Mouse (Mus musculus): ENCODE data around the gene Olfr1295.

The Olfr1295 gene

DNA sequence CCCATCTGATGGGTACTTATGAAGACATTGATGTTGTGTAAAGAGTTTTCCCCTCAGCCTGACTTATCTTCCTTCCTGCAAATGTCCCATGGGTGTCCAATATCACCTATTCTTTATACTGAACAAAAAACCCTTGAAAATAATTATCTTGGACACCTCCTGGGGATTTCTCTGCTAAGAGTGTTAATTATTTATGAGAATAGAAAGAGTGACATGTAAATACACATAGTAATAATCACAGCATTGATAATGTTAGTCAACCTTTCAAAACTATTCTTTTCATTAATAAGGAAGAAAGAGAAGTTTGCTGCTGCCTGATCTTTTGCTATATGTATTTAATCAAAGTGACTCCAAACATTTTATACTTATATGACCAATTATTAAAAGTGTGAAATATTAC is at the start of gene Olfr1295:
Gene Olfr1295, minus strand, starts transcription at position 101 of the 400 bp plus-strand sequence.
- no peak for DNase-seq

DNA sequence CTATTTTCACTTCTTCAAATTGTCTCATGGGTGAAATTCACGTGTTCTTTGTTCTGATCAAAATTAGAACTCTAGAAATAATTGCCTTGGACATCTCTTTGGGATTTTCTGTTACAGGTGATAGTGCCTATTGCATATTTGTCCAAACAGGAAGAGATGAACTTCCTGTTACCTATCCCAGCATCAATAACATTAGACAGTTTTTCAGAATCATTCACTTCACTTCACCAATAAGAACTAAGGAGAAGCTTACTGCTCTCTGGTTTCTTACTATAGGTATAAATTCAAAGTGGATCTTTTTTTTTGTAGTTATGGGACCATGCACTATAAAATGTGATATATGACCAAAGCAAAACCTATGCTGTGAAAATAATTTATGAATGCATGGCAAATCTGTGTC is 29.3 kb downstream of the Olfr1295 start, which contains the start of gene Olfr1294:
Gene Olfr1294, minus strand, starts transcription at position 101 of the 400 bp plus-strand sequence.
- no peak for DNase-seq

DNA sequence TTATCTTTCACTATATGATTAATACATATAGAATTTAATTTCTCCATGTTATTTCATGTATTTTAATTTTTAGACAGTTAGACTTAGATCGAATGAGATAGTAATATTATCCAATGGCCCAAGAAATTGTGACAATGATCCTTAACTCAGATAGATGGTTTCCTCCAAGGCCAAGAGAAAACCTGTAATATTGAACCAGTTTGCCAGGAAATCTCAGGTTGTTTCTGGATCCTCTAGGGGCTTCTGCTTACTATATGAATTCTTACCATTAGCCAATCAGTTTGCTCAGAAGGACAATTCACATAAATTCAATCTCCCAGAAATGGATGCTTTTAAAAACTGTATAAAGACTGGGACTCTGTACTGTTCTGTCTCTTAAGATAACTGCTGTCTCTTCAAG is 44.6 kb downstream of the Olfr1295 start, which contains the start of gene Olfr1293-ps:
Gene Olfr1293-ps, plus strand, starts transcription at position 301 of the 400 bp plus-strand sequence.
- DNase-seq = no peak

DNA sequence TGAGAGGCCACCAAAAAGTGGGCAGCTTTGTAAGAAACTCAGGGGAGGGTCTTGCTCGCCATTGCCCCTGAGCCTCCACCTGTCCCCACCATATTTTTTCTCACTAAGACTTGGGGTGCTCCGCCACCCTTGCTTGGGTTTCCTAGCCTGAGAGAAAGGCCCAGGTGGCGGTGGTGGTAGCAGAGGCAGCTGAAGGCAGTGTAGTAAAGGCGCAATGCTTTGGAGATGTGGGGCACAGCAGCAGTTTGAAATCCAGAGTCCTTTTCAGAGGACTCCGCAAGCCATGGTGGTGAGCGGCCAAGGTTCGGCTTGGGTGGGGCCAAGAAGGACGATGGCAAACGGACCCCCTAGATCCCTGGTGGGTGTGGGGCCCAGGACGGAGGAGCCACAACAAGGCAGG is 52.0 kb downstream of the Olfr1295 start:
- DNase-seq = no peak
